Mouse (Mus musculus) neural tube, embryonic 13.5 days (tissue): Measurements from ENCODE around the gene Gm17720. TPM values are rescaled to one million over a fixed set of nuclear protein-coding genes. Genes with fewer than 3 reads are reported as not detected.
"Not testable (repeated sequence)": the region's sequence is repeated elsewhere in the genome, so short reads cannot be mapped to it uniquely, and the experiment has no call there.

ENCODE experiments used
- ATAC-seq: fragments of 200-750 bp; cut with Nextera tagmentation; 2 replicates; pipeline ENCODE4 v1.8.0; 2017; ENCODE audit warnings: low read depth, mild to moderate bottlenecking, moderate TSS enrichment, moderate library complexity
- H3K27ac ChIP-seq: fragments of 300-500 bp; sonication (generic); replicated peaks from 2 replicates; pipeline ENCODE4 v1.5.1; 2015; ENCODE audit warnings: moderate library complexity, mild to moderate bottlenecking, inconsistent platforms
- H3K27me3 ChIP-seq: fragments of 300-500 bp; sonication (generic); 2 replicates; pipeline ENCODE4 v1.6.1; 2015; ENCODE audit warnings: mild to moderate bottlenecking, inconsistent platforms
- H3K36me3 ChIP-seq: fragments of 300-500 bp; sonication (generic); 2 replicates; pipeline ENCODE4 v1.6.1; 2015; ENCODE audit warnings: mild to moderate bottlenecking, inconsistent platforms
- H3K4me1 ChIP-seq: fragments of 300-500 bp; sonication (generic); replicated peaks from 2 replicates; pipeline ENCODE4 v1.6.1; 2015; ENCODE audit warnings: inconsistent platforms
- H3K4me2 ChIP-seq: fragments of 300-500 bp; sonication (generic); 2 replicates; pipeline ENCODE4 v1.6.1; 2015; ENCODE audit warnings: inconsistent platforms, mild to moderate bottlenecking, moderate library complexity
- H3K4me3 ChIP-seq: fragments of 300-500 bp; sonication (generic); 2 replicates; pipeline ENCODE4 v1.5.1; 2015; ENCODE audit warnings: mild to moderate bottlenecking, inconsistent platforms
- H3K9ac ChIP-seq: fragments of 300-500 bp; sonication (generic); 2 replicates; pipeline ENCODE4 v1.6.1; 2015; ENCODE audit warnings: moderate library complexity, mild to moderate bottlenecking, inconsistent platforms
- H3K9me3 ChIP-seq: fragments of 300-500 bp; sonication (generic); 2 replicates; pipeline ENCODE4 v1.6.1; 2016; ENCODE audit warnings: inconsistent platforms
- WGBS: fragments of 180-500 bp; shearing (Covaris S2); methylation state at CpG from one replicate; pipeline ENCODE4 v1.1.7; 2015; 5-methylcytosine and 5-hydroxymethylcytosine counted together
- polyA plus RNA-seq: library from polyadenylated mRNA; unstranded; fragments of >200 nt; fragmentation: Nextera tagmentation; extraction: Ambion mirVana; gene quantifications from 2 replicates; pipeline ENCODE4 v1.2.1, GENCODE M21; 2015

The Gm17720 gene
- polyA plus RNA-seq, 1 experiment from 2014 or later = not detected

- Histone ChIP-seq H3K4me1 (no peaks in the 10 kb centered on the region; the same call in 1 of the 2 replicates), H3K27ac (no peak overlapping the region), H3K4me3 (no peak overlapping the region), H3K36me3 (no peaks in the 10 kb centered on the region), H3K4me2 (no peak overlapping the region), H3K9ac (no peak overlapping the region), H3K9me3 (no peaks in the 10 kb centered on the region), H3K27me3 (no peaks in the 10 kb centered on the region)
- 74% methylated on average over 2 of the region's 2 CpGs for WGBS
- ATAC-seq = no peak
Observed at GRCm38 (mm10) chr8:110036156-110036555, 66.4 kb downstream of the Gm17720 start.

DNA sequence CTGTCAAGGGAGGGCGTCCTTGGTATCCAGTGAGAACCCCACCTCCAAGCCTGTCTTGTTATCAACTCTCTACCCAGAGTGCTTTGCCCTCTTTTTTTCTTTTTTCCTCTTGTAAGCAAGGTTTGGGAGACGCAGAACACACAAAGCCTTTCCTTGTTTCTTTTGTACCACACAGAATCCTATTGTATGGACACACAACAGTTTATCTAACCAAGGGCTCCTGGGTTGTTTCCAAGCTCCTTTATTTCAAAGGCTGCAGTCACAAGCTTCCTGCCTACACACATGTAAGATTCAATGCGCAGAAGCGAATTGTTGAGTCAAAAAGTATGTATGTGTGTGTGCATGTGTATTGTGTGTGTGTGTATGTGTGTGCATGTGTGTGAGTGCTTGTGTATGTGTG, 68.2 kb downstream of the Gm17720 start:
- H3K27ac ChIP-seq = no peak overlapping the region
- no peak overlapping the region for H3K4me2 ChIP-seq
- no peaks in the 10 kb centered on the region for H3K9me3 ChIP-seq
- no peaks in the 10 kb centered on the region; the same call in 1 of the 2 replicates for H3K4me1 ChIP-seq
- H3K27me3 ChIP-seq = no peaks in the 10 kb centered on the region
- H3K36me3 ChIP-seq = no peaks in the 10 kb centered on the region
- no peak overlapping the region for H3K4me3 ChIP-seq
- ATAC-seq = no peak
- WGBS = 56% methylated on average over 4 of the region's 4 CpGs
- H3K9ac ChIP-seq = no peak overlapping the region

DNA sequence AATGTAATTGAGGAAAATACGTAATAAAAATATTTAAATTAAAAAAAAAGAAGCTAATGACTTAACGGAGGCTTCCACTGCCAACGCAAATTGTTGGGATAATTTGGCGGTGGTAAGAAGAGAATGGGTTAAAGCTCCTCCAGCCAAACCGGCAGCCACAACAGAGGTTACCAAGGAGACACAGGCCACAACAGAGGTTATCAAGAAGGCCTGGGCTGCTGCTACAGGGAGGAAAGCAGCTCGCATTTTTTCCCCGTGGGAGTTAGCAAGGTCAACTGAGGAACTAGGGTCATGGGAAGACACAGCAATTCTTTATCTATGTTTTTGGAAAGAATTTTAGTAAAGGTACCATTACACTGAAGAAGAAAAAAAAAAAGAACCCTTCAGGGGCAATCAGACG, 68.8 kb downstream of the Gm17720 start:
- H3K4me2 ChIP-seq, H3K36me3 ChIP-seq, H3K9ac ChIP-seq, H3K4me1 ChIP-seq, H3K9me3 ChIP-seq, ATAC-seq, H3K4me3 ChIP-seq, H3K27me3 ChIP-seq, H3K27ac ChIP-seq: not testable (repeated sequence)
- WGBS = 37% methylated on average over 8 of the region's 8 CpGs

Other genes with a start within 250 kb of the Gm17720 start
- 3.3 and 3.8 TPM in 2 replicates for gene Phlpp2, start 234.2 kb downstream of the Gm17720 start, polyA plus RNA-seq
- gene Marveld3, start 140.6 kb downstream of the Gm17720 start, polyA plus RNA-seq = 0.55 and 0.74 TPM in 2 replicates
- gene Tat, start 112.3 kb downstream of the Gm17720 start, polyA plus RNA-seq = not detected in 2 replicates
- not detected in 2 replicates for gene Chst4, start 63.0 kb downstream of the Gm17720 start, polyA plus RNA-seq
- gene Zfp612, start 23.0 kb downstream of the Gm17720 start, polyA plus RNA-seq = 19.4 and 19.7 TPM in 2 replicates
- gene Gm21964, start 1.5 kb downstream of the Gm17720 start, polyA plus RNA-seq = not detected in 2 replicates
- 16.9 and 22.0 TPM in 2 replicates for gene Calb2, start 65.5 kb upstream of the Gm17720 start, polyA plus RNA-seq
- 10.1 and 11.3 TPM in 2 replicates for gene Cmtr2, start 112.9 kb upstream of the Gm17720 start, polyA plus RNA-seq
- 0.07 and 0.17 TPM in 2 replicates for gene Hydin, start 164.2 kb upstream of the Gm17720 start, polyA plus RNA-seq